Mouse (Mus musculus): ENCODE measurements around the gene Ttc7. TPM values are rescaled to one million over a fixed set of nuclear protein-coding genes. Genes with fewer than 3 reads are reported as not detected.

Gene Ttc7
- polyA plus RNA-seq, 1 experiment from 2014 or later, result 4.1 TPM

DNA sequence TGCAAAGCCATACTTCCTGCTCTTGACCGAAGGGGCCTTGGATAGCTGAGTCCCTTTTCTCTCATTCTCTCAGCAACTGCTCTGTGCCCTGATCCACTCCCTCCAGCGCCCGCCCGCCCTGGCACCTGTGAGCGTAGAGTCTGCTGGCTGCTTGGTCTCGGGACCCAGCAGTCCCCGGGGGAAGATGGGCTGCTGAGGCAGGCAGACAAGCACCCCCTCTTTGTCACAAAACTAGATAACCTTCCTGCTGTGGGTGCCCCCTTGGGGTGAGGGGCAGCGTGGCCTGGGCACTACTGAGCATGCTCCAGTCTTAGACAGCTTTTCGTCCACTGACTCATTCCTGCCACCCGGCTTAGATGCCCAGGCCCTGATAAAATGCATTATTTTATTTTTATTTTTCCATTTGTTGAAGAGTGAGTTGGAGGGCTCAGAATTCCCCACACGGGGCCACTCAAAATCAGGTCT, 96.5 kb downstream of the Ttc7 start:
- peak overlapping the region; percentile 39; the same call in 1 of the 2 replicates for H3K27ac ChIP-seq
- H3K4me2 ChIP-seq (replicated peaks), result no peak overlapping the region; the same call in 1 of the 2 replicates
- WGBS, result 74% methylated on average over 11 of the region's 11 CpGs
- H3K4me3 ChIP-seq, result no peak overlapping the region
- ATAC-seq (ENCODE audit: low FRiP score, low read depth), result no peak
- H3K36me3 ChIP-seq, result no peaks in the 10 kb centered on the region
- H3K9me3 ChIP-seq, result no peaks in the 10 kb centered on the region
- H3K27me3 ChIP-seq, result no peaks in the 10 kb centered on the region
- H3K4me1 ChIP-seq, result peaks cover 54% of the 10 kb centered on the region
- no peak overlapping the region for H3K9ac ChIP-seq

- Histone ChIP-seq H3K4me3 (no peak overlapping the region), H3K36me3 (no peaks in the 10 kb centered on the region), H3K27ac (peak overlapping the region; percentile 69; the same call in 1 of the 2 replicates), H3K27me3 (no peaks in the 10 kb centered on the region), H3K9ac (peak overlapping the region; percentile 39; the same call in 1 of the 2 replicates), H3K4me1 (peaks cover 54% of the 10 kb centered on the region), H3K9me3 (no peaks in the 10 kb centered on the region), H3K4me2 (replicated peaks) (no peak overlapping the region)
- WGBS, result 27% methylated on average over 10 of the region's 10 CpGs
- ATAC-seq (ENCODE audit: low FRiP score, low read depth), result no peak
These were observed 97.1 kb downstream of the Ttc7 start for GRCm38 (mm10) chr17:87379821-87380220.

DNA sequence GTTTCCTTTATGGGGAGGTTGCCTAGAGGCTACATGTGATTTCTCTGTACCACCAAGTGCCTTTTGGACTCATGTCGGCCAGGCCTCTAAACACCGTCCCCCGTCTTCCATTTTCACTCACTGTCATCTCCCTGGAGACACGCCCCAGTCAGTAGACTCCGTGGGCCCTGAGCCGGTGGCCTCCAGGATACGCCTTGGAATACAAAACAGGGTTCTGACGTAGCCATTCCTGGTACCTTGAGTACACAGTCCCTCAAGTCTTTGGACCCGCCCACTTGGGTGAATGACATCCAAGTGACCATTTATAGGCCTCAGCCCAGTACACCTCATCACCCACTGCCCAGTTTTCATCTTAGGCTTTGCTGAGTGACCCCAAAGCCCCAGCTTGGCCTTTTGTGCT, 98.0 kb downstream of the Ttc7 start:
- H3K27ac ChIP-seq, result no peak overlapping the region
- H3K4me3 ChIP-seq, result no peak overlapping the region
- no peaks in the 10 kb centered on the region for H3K36me3 ChIP-seq
- no peaks in the 10 kb centered on the region for H3K27me3 ChIP-seq
- H3K4me2 ChIP-seq (replicated peaks), result no peak overlapping the region
- WGBS, result 88% methylated on average over 9 of the region's 9 CpGs
- no peak overlapping the region for H3K9ac ChIP-seq
- no peak for ATAC-seq (ENCODE audit: low FRiP score, low read depth)
- peaks cover 49% of the 10 kb centered on the region for H3K4me1 ChIP-seq
- no peaks in the 10 kb centered on the region for H3K9me3 ChIP-seq

DNA sequence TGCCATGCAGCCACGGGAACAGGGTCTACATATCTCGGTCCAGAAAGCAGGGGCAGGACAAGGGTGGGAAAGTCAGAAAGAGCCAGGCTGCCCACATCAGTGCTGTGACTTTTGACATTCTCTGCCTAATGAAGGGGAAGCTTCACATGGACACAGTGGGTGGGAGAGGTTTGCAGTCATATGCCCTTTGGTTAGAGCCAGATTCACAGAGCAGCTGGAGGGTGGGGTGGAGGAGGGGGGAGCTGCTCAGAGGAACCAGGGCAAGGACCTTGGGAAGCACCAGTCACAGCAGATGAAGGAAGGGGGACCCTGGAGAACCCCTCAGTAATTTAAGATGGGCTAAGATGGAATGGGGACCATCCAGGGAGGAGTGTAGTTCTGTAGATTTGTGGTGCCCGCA, 103.1 kb downstream of the Ttc7 start:
- no peak overlapping the region for H3K27ac ChIP-seq
- ATAC-seq (ENCODE audit: low FRiP score, low read depth), result no peak

DNA sequence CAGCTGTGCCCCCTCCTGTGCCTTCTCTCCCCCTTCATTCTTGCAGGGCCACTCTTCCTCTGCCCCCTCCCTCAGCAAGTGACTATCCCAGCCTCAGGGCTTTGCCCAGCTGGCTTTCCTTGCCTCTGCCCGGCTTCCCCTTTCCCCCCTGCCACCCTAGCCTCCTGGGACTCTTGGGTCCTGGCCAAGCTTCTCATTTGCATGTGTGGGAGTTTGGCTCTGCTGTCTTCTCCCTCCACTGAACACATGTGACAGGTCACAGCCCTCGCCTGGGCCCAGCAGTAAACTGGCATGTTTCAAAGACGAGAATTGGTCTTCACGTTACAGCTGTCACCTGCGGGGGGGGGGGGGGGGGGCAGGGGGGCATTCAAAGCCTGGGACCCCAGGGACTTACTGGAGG, 104.4 kb downstream of the Ttc7 start:
- Histone ChIP-seq H3K27ac (no peak overlapping the region), H3K27me3 (no peaks in the 10 kb centered on the region), H3K9me3 (no peaks in the 10 kb centered on the region), H3K4me1 (peaks cover 12% of the 10 kb centered on the region), H3K9ac (no peak overlapping the region), H3K36me3 (no peaks in the 10 kb centered on the region), H3K4me2 (replicated peaks) (no peak overlapping the region), H3K4me3 (no peak overlapping the region)
- no peak for ATAC-seq (ENCODE audit: low FRiP score, low read depth)
- WGBS, result 30% methylated on average over 3 of the region's 5 CpGs

More for the DNA sequence above, 103.1 kb downstream of the Ttc7 start:
- Histone ChIP-seq H3K4me1 (peaks cover 3% of the 10 kb centered on the region), H3K9ac (no peak overlapping the region), H3K9me3 (no peaks in the 10 kb centered on the region), H3K4me3 (no peak overlapping the region), H3K36me3 (no peaks in the 10 kb centered on the region), H3K27me3 (no peaks in the 10 kb centered on the region), H3K4me2 (replicated peaks) (no peak overlapping the region)
- 74% methylated on average over 3 of the region's 3 CpGs for WGBS

- Histone ChIP-seq H3K9ac (no peak overlapping the region), H3K27ac (peak overlapping the region; percentile 7; the same call in 1 of the 2 replicates), H3K9me3 (no peaks in the 10 kb centered on the region), H3K4me3 (no peak overlapping the region), H3K4me2 (replicated peaks) (no peak overlapping the region), H3K4me1 (peaks cover 12% of the 10 kb centered on the region), H3K27me3 (no peaks in the 10 kb centered on the region), H3K36me3 (no peaks in the 10 kb centered on the region)
- 41% methylated on average over 7 of the region's 7 CpGs for WGBS
- peak; percentile 54; the same call in 1 of the 2 replicates for ATAC-seq (ENCODE audit: low FRiP score, low read depth)
These were observed 108.6 kb downstream of the Ttc7 start for GRCm38 (mm10) chr17:87391242-87391641.

GRCm38 (mm10) chr17:87397088-87397487, 114.4 kb downstream of the Ttc7 start:
- H3K4me1 ChIP-seq, result no peaks in the 10 kb centered on the region
- WGBS, result 73% methylated on average over 11 of the region's 11 CpGs
- no peak overlapping the region for H3K4me3 ChIP-seq
- no peak overlapping the region for H3K9ac ChIP-seq
- H3K27ac ChIP-seq, result no peak overlapping the region
- ATAC-seq (ENCODE audit: low FRiP score, low read depth), result no peak
- H3K9me3 ChIP-seq, result no peaks in the 10 kb centered on the region
- H3K4me2 ChIP-seq (replicated peaks), result no peak overlapping the region
- no peaks in the 10 kb centered on the region for H3K27me3 ChIP-seq
- H3K36me3 ChIP-seq, result no peaks in the 10 kb centered on the region

DNA sequence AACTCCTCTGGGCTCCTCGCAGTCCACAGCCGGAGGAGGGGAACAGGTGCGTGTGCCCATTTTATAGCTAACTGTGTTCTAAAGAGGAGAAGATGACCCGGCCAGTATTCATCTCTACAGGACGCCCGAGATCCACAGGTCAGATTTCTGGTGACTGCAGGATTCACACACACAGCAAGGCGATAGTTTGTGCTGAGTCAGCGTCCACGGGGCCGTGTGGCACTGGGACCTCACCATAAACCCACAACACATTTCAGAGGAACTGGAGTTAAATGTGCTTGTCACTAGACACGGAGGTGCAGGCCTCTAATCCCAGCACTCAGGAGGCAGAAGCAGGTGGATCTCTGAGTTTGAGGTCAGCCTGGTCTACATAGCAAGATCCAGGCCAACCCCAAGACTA, 119.8 kb downstream of the Ttc7 start:
- no peaks in the 10 kb centered on the region for H3K27me3 ChIP-seq
- WGBS, result 86% methylated on average over 11 of the region's 11 CpGs

DNA sequence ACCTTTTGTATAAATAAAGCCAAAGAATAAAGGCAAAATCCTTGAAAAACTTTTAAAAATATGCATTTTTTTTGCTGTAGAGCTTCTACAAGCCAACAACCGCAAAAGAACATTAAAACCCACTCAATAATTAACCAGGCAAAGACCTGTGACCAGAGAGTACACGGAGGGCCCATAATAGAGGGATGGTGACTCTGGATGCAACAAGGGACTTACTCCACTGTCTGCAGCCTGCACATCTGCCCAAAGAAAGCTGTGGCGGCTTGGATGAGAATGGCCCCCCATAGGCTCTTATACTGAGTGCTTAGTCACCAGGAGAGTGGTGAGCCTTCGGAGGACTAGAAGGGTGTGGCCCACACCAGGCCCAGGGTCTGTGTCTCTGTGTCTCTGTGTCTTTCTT, 120.8 kb downstream of the Ttc7 start:
- Histone ChIP-seq H3K9me3 (no peaks in the 10 kb centered on the region), H3K27me3 (no peaks in the 10 kb centered on the region), H3K27ac (no peak overlapping the region), H3K9ac (no peak overlapping the region), H3K4me2 (replicated peaks) (no peak overlapping the region), H3K4me3 (no peak overlapping the region), H3K36me3 (no peaks in the 10 kb centered on the region), H3K4me1 (no peaks in the 10 kb centered on the region)
- 88% methylated on average over 4 of the region's 4 CpGs for WGBS
- no peak for ATAC-seq (ENCODE audit: low FRiP score, low read depth)

More for the DNA sequence above, 119.8 kb downstream of the Ttc7 start:
- H3K9ac ChIP-seq, result no peak overlapping the region
- no peaks in the 10 kb centered on the region for H3K9me3 ChIP-seq
- no peak for ATAC-seq (ENCODE audit: low FRiP score, low read depth)
- H3K36me3 ChIP-seq, result no peaks in the 10 kb centered on the region
- no peak overlapping the region for H3K27ac ChIP-seq
- H3K4me3 ChIP-seq, result no peak overlapping the region
- no peak overlapping the region for H3K4me2 ChIP-seq (replicated peaks)
- no peaks in the 10 kb centered on the region for H3K4me1 ChIP-seq

GRCm38 (mm10) chr17:87405576-87405975, 122.9 kb downstream of the Ttc7 start:
- Histone ChIP-seq H3K9ac (no peak overlapping the region), H3K36me3 (no peaks in the 10 kb centered on the region), H3K4me3 (no peak overlapping the region), H3K4me1 (no peaks in the 10 kb centered on the region), H3K27ac (no peak overlapping the region), H3K4me2 (replicated peaks) (no peak overlapping the region), H3K9me3 (no peaks in the 10 kb centered on the region), H3K27me3 (no peaks in the 10 kb centered on the region)
- no peak for ATAC-seq (ENCODE audit: low FRiP score, low read depth)
- WGBS, result 45% methylated on average over 11 of the region's 11 CpGs

GRCm38 (mm10) chr17:87406646-87407045, 124.0 kb downstream of the Ttc7 start:
- Histone ChIP-seq H3K9ac (no peak overlapping the region), H3K4me3 (no peak overlapping the region), H3K36me3 (no peaks in the 10 kb centered on the region), H3K27me3 (no peaks in the 10 kb centered on the region), H3K27ac (no peak overlapping the region), H3K4me2 (replicated peaks) (no peak overlapping the region), H3K4me1 (no peaks in the 10 kb centered on the region), H3K9me3 (no peaks in the 10 kb centered on the region)
- WGBS, result 80% methylated on average over 4 of the region's 4 CpGs
- ATAC-seq (ENCODE audit: low FRiP score, low read depth), result no peak

DNA sequence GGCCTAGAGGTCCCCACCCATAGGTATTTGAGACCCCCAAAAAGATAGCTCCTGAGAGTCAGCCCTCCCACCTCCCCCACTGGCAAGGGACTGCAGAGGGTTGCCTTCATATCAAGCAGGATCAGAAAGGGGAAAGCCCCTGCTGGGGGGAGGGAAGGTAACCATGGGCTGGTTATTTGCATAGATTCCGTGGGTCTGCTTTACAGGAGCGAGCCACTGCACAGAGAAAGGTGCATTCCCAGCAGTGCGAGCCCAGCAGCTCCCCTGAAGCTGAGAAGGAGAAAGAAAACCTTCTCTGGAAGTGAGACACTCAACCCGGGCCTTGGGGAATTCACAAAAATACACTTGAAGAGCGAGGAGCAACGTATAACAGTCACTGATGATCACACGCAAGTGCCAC, 135.4 kb downstream of the Ttc7 start:
- no peak overlapping the region for H3K4me3 ChIP-seq
- no peaks in the 10 kb centered on the region for H3K36me3 ChIP-seq
- no peak overlapping the region for H3K27ac ChIP-seq
- H3K27me3 ChIP-seq, result no peaks in the 10 kb centered on the region
- no peak overlapping the region for H3K9ac ChIP-seq
- no peak for ATAC-seq (ENCODE audit: low FRiP score, low read depth)
- no peak overlapping the region for H3K4me2 ChIP-seq (replicated peaks)
- 87% methylated on average over 7 of the region's 7 CpGs for WGBS
- H3K4me1 ChIP-seq, result no peaks in the 10 kb centered on the region
- H3K9me3 ChIP-seq, result no peaks in the 10 kb centered on the region

DNA sequence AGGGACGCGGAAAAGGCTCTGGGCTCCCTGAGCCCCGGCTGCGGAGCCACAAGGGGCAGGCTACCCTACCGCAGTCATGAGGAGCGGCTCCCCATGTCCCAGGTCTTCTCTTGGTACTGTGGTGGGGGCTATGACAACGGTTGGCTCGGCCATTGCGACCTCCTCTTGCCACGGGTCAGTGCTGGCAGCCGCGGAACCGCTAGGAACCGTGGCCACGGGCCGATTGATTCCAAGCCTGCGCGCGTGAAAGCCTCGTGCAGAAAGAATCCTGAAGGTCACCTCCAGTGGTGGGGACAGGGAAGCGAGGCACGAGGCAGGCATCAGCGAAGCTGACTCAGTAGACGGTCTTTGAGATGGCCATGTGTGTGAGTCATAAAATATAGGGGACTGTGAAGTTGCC, 144.8 kb downstream of the Ttc7 start, which contains the start of gene Stpg4:
TSS of gene Stpg4 (minus strand) at position 231 of the 400 bp plus-strand sequence.
- peak; percentile 19; the same call in 1 of the 2 replicates for ATAC-seq (ENCODE audit: low FRiP score, low read depth)

More for the DNA sequence above, 144.8 kb downstream of the Ttc7 start, which contains the start of gene Stpg4:
- H3K9me3 ChIP-seq, result no peaks in the 10 kb centered on the region
- H3K27ac ChIP-seq, result no peak within 1 kb of the TSS; the same call in 1 of the 2 replicates
- no peak within 1 kb of the TSS for H3K9ac ChIP-seq
- H3K4me2 ChIP-seq (replicated peaks), result no peak within 1 kb of the TSS; the same call in 1 of the 2 replicates
- 61% methylated on average over 24 of the region's 24 CpGs for WGBS
- peaks cover 34% of the 10 kb centered on the region for H3K36me3 ChIP-seq
- no peak within 1 kb of the TSS for H3K4me3 ChIP-seq
- H3K4me1 ChIP-seq, result 0 out of 2 replicates have a peak, but pooled peaks cover 5% of the 10 kb centered on the region
- H3K27me3 ChIP-seq, result no peaks in the 10 kb centered on the region
